Comparison of ENCODE assay signal across 17 mouse cellular contexts in genomic region chr5:49856036-49856435, GRCm38 (mm10).
"Had no signal": no experiment of that assay in that cellular context is flagged by ENCODE, and none has a peak within 500 bp of the region (broad histone marks: within the 10 kb centered on the region; RNA-seq: fewer than 3 reads in every experiment).

No protein-coding gene starts in this region.

- H3K9ac ChIP-seq: neural tube, embryonic 12.5 days; neural tube, embryonic 13.5 days; neural tube, embryonic 15.5 days; stomach, embryonic 15.5 days had no signal

- H3K4me3 ChIP-seq: neural tube, embryonic 12.5 days; neural tube, embryonic 13.5 days; neural tube, embryonic 15.5 days; stomach, embryonic 15.5 days had no signal

- DNase-seq: retina, postnatal 1 day; right cerebral cortex, adult 18-20 months; right cerebral cortex, postnatal 14 days; right cerebral cortex, postnatal 25 days; right cerebral cortex, postnatal 4 days; spleen, adult 18-20 months; thymus, adult 18-20 months; thymus, adult 2 months; thymus, postnatal 14 days; thymus, postnatal 25 days; thymus, postnatal 36 days; thymus, postnatal 4 days had no signal

- H3K9me3 ChIP-seq: neural tube, embryonic 12.5 days; neural tube, embryonic 13.5 days; neural tube, embryonic 15.5 days; stomach, embryonic 15.5 days had no signal

- H3K27ac ChIP-seq: neural tube, embryonic 12.5 days; neural tube, embryonic 13.5 days; neural tube, embryonic 15.5 days; stomach, embryonic 15.5 days; stomach, postnatal 0 days had no signal

- H3K36me3 ChIP-seq: neural tube, embryonic 12.5 days; neural tube, embryonic 13.5 days; neural tube, embryonic 15.5 days; stomach, embryonic 15.5 days had no signal

- H3K4me1 ChIP-seq: neural tube, embryonic 12.5 days; neural tube, embryonic 13.5 days; neural tube, embryonic 15.5 days; stomach, embryonic 15.5 days had no signal

- H3K27me3 ChIP-seq: neural tube, embryonic 12.5 days; neural tube, embryonic 13.5 days; neural tube, embryonic 15.5 days; stomach, embryonic 15.5 days had no signal
